Mouse (Mus musculus) embryonic facial prominence, embryonic 15.5 days (tissue): Measurements from ENCODE around the gene Foxf1. TPM values are rescaled to one million over a fixed set of nuclear protein-coding genes. Genes with fewer than 3 reads are reported as not detected.
A peak's percentile ranks its signal among the peaks of the same experiment; 100 is the strongest.

Experiments
- ATAC-seq: fragments of 200-750 bp; cut with Nextera tagmentation; 2 replicates; pipeline ENCODE4 v1.8.0; 2017; ENCODE audit warnings: low read depth, moderate TSS enrichment; ENCODE audit not compliant: insufficient number of reproducible peaks, low FRiP score, low TSS enrichment
- H3K27ac ChIP-seq: fragments of 300-500 bp; sonication (generic); replicated peaks from 2 replicates; pipeline ENCODE4 v1.5.1; 2015; ENCODE audit warnings: mild to moderate bottlenecking, inconsistent platforms
- H3K27me3 ChIP-seq: fragments of 300-500 bp; sonication (generic); 2 replicates; pipeline ENCODE4 v1.6.1; 2015; ENCODE audit warnings: inconsistent platforms
- H3K36me3 ChIP-seq: fragments of 300-500 bp; sonication (generic); 2 replicates; pipeline ENCODE4 v1.6.1; 2015; ENCODE audit warnings: mild to moderate bottlenecking, inconsistent platforms
- H3K4me1 ChIP-seq: fragments of 300-500 bp; sonication (generic); 2 replicates; pipeline ENCODE4 v1.6.1; 2015; ENCODE audit warnings: inconsistent platforms
- H3K4me2 ChIP-seq: fragments of 300-500 bp; sonication (generic); replicated peaks from 2 replicates; pipeline ENCODE4 v1.6.1; 2015; ENCODE audit warnings: mild to moderate bottlenecking, inconsistent platforms
- H3K4me3 ChIP-seq: fragments of 300-500 bp; sonication (generic); replicated peaks from 2 replicates; pipeline ENCODE4 v1.5.1; 2015; ENCODE audit warnings: mild to moderate bottlenecking, inconsistent platforms
- H3K9ac ChIP-seq: fragments of 300-500 bp; sonication (generic); 2 replicates; pipeline ENCODE4 v1.6.1; 2015; ENCODE audit warnings: inconsistent platforms
- H3K9me3 ChIP-seq: fragments of 300-500 bp; sonication (generic); replicated peaks from 2 replicates; pipeline ENCODE4 v1.6.1; 2016; ENCODE audit warnings: inconsistent platforms
- WGBS: fragments of 180-500 bp; shearing (Covaris S2); methylation state at CpG from one replicate; pipeline ENCODE4 v1.1.7; 2015; 5-methylcytosine and 5-hydroxymethylcytosine counted together
- polyA plus RNA-seq: library from polyadenylated mRNA; unstranded; fragments of >200 nt; fragmentation: Nextera tagmentation; extraction: Ambion mirVana; gene quantifications from 2 replicates; pipeline ENCODE4 v1.2.1, GENCODE M21; 2015

The Foxf1 gene
- polyA plus RNA-seq, result 9.9 and 10.1 TPM in 2 replicates

DNA sequence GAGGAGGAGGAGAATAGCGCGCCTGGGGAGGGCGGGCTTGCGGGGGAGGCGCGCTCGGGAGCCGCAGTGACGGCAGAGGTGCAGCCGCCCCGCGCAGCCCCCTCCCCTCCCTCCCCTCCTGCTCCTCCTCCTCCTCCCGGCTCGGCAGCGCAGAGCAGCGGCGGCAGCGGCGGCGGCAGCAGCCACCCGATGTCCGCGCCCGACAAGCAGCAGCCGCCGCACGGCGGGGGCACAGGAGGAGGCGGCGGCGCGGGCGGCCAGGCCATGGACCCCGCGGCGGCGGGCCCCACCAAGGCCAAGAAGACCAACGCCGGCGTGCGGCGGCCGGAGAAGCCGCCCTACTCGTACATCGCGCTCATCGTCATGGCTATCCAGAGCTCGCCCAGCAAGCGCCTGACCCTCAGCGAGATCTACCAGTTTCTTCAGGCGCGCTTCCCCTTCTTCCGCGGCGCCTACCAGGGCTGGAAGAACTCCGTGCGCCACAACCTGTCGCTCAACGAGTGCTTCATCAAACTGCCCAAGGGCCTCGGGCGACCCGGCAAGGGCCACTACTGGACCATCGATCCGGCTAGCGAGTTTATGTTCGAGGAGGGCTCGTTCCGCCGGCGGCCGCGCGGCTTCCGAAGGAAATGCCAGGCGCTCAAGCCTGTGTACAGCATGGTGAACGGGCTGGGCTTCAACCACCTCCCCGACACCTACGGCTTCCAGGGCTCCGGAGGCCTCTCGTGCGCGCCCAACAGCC is at the start of gene Foxf1:
TSS of gene Foxf1 (plus strand) at position 177 of the 742 bp plus-strand sequence.
- Histone ChIP-seq H3K4me1 (peaks cover 38% of the 10 kb centered on the region), H3K4me2 (peak within 1 kb of the TSS; percentile 97), H3K36me3 (no peaks in the 10 kb centered on the region), H3K4me3 (peak within 1 kb of the TSS; percentile 56), H3K9me3 (no peaks in the 10 kb centered on the region), H3K27ac (peak within 1 kb of the TSS; percentile 75), H3K9ac (peak within 1 kb of the TSS; percentile 23), H3K27me3 (peaks cover 100% of the 10 kb centered on the region)
- WGBS, result under 1% methylated on average over 46 of the region's 83 CpGs
- ATAC-seq, result peak; percentile 66

DNA sequence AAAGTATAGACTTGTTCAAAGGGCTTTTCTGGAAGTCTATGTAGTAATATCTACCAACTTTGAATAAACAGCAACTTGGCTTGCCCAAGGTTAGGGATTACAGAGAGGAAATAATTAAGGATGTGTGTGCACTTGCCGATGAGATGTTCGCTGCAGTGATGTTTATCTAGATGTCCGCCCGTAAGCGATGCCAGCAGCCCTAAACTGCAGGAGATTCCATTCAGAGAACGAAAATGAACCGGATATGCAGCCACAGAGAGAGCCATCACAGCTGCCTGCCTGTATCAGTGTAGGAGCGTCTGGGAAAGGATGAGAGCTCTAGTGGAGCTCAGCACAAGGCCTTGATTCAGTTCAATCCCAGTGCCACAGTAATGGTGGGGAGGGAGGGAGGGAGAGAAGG is 48.6 kb upstream of the Foxf1 start:
- no peaks in the 10 kb centered on the region for H3K9me3 ChIP-seq
- peaks cover 9% of the 10 kb centered on the region for H3K27me3 ChIP-seq
- H3K36me3 ChIP-seq, result no peaks in the 10 kb centered on the region
- H3K4me1 ChIP-seq, result no peaks in the 10 kb centered on the region
- no peak overlapping the region for H3K4me2 ChIP-seq
- WGBS, result 58% methylated on average over 8 of the region's 8 CpGs
- H3K4me3 ChIP-seq, result no peak overlapping the region
- no peak overlapping the region for H3K27ac ChIP-seq
- H3K9ac ChIP-seq, result no peak overlapping the region
- ATAC-seq, result no peak

DNA sequence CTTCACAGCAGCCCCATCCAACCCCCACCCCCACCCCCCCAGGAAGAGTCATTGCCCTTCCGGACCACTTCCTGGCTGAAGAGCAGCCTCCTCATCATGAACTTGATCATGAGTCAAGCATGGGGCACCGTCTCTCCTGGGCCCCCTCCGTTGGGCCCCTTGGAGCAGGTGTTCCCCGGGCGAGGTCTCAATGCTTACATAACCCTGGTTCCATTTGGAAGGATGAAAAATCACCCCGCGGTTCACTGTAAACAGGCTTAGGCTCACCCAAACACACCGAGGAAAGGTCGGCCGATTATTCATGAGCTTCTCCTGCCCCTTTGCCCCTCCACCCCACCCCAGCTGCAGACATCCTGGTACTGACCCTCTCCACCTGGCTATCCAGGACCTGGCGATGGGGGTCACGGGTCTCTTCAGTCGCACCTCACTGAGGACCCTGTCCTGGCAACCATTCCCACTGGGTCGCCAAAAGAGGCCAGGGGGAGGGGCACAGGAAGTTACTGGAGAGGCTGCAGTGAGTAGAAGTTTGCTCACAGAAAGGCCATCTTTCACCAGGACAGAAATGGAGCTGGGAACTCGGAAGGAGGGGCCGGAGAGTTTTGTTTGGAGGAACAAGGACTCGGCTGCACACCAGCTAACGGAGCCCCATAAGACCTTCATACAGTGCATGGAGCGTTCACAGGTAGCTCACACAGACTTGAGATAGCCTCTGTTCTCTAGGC is 40.3 kb upstream of the Foxf1 start:
- Histone ChIP-seq H3K4me1 (no peaks in the 10 kb centered on the region), H3K27ac (no peak overlapping the region), H3K36me3 (no peaks in the 10 kb centered on the region), H3K9ac (no peak overlapping the region), H3K9me3 (no peaks in the 10 kb centered on the region), H3K4me3 (no peak overlapping the region), H3K27me3 (peaks cover 5% of the 10 kb centered on the region; the same call in 1 of the 2 replicates), H3K4me2 (no peak overlapping the region)
- peak; percentile 30; the same call in 1 of the 2 replicates for ATAC-seq
- WGBS, result 58% methylated on average over 19 of the region's 19 CpGs

DNA sequence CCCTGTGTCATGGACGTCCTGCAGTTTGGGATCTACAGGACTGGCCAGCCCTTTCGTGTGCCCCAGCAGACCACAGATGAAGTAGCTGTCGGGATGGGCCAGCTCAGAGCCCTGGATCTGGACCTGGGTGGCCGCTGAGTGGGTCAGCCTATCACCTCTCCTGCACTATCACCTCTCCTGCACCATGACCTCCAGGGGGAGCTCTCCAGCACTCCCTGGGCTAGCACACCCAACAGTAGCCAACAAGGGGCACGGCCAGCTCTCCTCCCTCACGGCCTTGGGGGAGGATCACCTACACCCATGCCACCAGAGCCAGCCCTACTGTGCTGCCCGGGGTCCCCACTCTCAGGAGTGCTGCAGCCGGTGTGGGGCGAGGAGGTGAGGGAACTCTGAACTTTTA is 36.7 kb upstream of the Foxf1 start:
- ATAC-seq, result no peak
- H3K9ac ChIP-seq, result no peak overlapping the region
- no peaks in the 10 kb centered on the region for H3K9me3 ChIP-seq
- H3K4me3 ChIP-seq, result no peak overlapping the region
- H3K27ac ChIP-seq, result no peak overlapping the region
- H3K27me3 ChIP-seq, result 0 out of 2 replicates have a peak, but pooled peaks cover 5% of the 10 kb centered on the region
- no peaks in the 10 kb centered on the region for H3K36me3 ChIP-seq
- no peaks in the 10 kb centered on the region for H3K4me1 ChIP-seq
- WGBS, result 65% methylated on average over 9 of the region's 9 CpGs
- no peak overlapping the region for H3K4me2 ChIP-seq

DNA sequence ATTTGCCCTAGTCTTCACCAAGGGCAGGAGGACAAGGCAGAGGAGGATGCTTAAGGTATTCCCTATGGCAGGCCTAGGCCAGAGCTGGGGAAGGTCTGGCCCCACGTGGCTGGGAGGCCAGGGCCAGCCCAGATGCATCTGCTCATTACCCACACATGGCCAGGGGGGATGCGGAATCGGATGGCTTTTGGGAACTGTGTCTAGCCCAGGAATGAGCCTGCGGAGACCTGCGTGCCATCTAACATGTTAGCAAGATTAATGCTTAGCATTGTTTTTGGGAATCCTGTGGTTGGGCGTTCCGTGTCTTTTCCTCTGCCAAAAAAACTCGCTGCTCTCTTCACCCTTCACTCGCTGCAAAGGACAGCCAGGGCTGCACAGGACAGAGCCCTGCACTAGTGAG is 26.1 kb upstream of the Foxf1 start:
- H3K9ac ChIP-seq, result no peak overlapping the region
- peak; percentile 49; the same call in 1 of the 2 replicates for ATAC-seq
- H3K4me2 ChIP-seq, result no peak overlapping the region
- no peak overlapping the region for H3K4me3 ChIP-seq
- 28% methylated on average over 9 of the region's 9 CpGs for WGBS
- H3K27me3 ChIP-seq, result peaks cover 20% of the 10 kb centered on the region
- H3K9me3 ChIP-seq, result no peaks in the 10 kb centered on the region
- peak overlapping the region; percentile 66; the same call in 1 of the 2 replicates for H3K27ac ChIP-seq
- peaks cover 26% of the 10 kb centered on the region for H3K4me1 ChIP-seq
- no peaks in the 10 kb centered on the region for H3K36me3 ChIP-seq

DNA sequence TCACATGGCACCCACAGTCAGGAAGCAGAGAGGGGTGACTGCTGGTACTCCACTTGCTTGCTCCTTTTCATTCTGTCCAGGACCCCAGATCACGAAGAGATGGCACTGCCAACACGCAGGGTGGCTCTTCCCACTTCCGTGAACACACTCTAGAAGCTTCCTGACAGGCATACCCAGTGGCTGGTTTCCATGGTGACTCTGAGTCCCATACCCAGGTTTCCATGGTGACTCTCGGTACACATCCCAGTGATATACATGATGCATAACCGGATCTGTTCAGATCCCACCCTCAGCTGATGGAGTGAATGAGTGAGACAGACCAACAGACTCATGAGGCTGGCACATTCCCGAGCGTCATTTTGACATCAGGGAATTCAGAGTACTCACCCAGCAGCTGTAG is 25.1 kb upstream of the Foxf1 start:
- 82% methylated on average over 7 of the region's 7 CpGs for WGBS
- peaks cover 31% of the 10 kb centered on the region for H3K27me3 ChIP-seq
- H3K9ac ChIP-seq, result no peak overlapping the region
- no peak overlapping the region for H3K4me2 ChIP-seq
- H3K4me1 ChIP-seq, result peaks cover 34% of the 10 kb centered on the region
- H3K36me3 ChIP-seq, result no peaks in the 10 kb centered on the region
- H3K27ac ChIP-seq, result no peak overlapping the region
- H3K9me3 ChIP-seq, result no peaks in the 10 kb centered on the region
- no peak overlapping the region for H3K4me3 ChIP-seq
- no peak for ATAC-seq

DNA sequence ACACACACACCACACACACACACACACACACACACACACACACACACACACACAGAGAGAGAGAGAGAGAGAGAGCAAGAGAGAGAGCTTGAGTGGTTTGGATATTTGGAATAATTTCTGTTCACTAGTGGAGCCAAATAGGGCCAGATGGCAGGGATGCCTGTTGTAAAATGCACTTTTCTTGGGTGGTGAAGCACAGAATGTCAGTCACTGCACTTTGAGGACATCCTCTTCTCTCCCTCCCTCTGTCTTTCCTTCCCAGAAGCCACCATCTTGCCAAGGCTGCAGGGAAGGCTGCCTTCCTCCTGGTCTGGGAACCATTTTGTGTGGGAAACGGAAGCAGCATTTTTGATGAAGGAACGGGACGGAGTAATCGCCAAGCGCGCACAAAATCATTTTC is 21.7 kb upstream of the Foxf1 start:
- ATAC-seq, result no peak
- WGBS, result 68% methylated on average over 6 of the region's 6 CpGs
- H3K27ac ChIP-seq, result no peak overlapping the region
- H3K27me3 ChIP-seq, result peaks cover 48% of the 10 kb centered on the region
- H3K9ac ChIP-seq, result no peak overlapping the region
- peaks cover 28% of the 10 kb centered on the region for H3K4me1 ChIP-seq
- no peak overlapping the region for H3K4me3 ChIP-seq
- H3K9me3 ChIP-seq, result no peaks in the 10 kb centered on the region
- no peaks in the 10 kb centered on the region for H3K36me3 ChIP-seq
- H3K4me2 ChIP-seq, result no peak overlapping the region

DNA sequence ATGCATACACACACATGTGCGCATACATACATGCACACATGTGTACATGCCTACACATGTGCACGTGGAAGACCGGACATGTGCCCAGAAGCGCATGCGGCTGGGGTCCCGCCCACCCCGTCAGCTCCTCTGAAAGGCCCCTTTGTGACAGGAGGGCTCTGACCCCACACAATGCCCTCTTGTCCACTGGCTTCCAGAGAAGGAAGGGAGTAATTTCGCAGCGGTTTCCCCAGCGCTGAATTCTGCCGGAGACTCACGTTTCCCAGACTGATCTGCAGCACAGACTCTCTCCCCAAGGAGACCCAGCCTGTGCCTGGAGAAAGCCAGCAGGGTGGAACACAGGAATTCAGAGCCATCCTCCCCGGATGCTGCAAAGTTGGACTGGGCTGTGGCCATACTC is 20.5 kb upstream of the Foxf1 start:
- 0 out of 2 replicates have a peak overlapping the region, but pooled peaks have one; percentile 34 for H3K27ac ChIP-seq
- 30% methylated on average over 13 of the region's 13 CpGs for WGBS
- no peak overlapping the region for H3K9ac ChIP-seq
- ATAC-seq, result no peak
- no peak overlapping the region for H3K4me3 ChIP-seq
- peaks cover 17% of the 10 kb centered on the region for H3K4me1 ChIP-seq
- peaks cover 47% of the 10 kb centered on the region for H3K27me3 ChIP-seq
- no peak overlapping the region for H3K4me2 ChIP-seq
- H3K9me3 ChIP-seq, result no peaks in the 10 kb centered on the region
- no peaks in the 10 kb centered on the region for H3K36me3 ChIP-seq

DNA sequence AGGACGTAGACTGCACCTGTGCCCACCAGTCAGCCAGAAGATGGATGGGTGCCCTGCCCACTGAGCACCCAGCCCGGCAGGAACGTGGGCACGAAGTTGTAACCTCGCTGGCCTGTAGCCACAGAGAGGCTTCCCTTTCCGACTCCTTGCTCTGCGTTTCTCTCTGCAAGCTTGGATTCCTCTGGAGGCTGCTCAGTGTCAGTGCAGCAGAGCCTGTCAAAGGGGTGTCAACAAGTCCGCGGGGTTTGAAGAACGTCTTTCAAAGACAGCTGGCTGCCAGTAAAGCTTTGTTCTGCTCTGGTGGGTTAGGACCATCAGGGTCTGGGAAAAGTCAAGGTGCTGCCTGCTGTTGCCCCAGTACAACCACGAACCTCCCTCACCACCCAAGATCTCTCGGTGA is 12.7 kb upstream of the Foxf1 start:
- Histone ChIP-seq H3K9me3 (no peaks in the 10 kb centered on the region), H3K36me3 (no peaks in the 10 kb centered on the region), H3K9ac (no peak overlapping the region), H3K4me2 (no peak overlapping the region), H3K4me3 (no peak overlapping the region), H3K27me3 (peaks cover 81% of the 10 kb centered on the region), H3K27ac (no peak overlapping the region), H3K4me1 (peaks cover 21% of the 10 kb centered on the region)
- WGBS, result 3% methylated on average over 12 of the region's 12 CpGs
- ATAC-seq, result no peak

DNA sequence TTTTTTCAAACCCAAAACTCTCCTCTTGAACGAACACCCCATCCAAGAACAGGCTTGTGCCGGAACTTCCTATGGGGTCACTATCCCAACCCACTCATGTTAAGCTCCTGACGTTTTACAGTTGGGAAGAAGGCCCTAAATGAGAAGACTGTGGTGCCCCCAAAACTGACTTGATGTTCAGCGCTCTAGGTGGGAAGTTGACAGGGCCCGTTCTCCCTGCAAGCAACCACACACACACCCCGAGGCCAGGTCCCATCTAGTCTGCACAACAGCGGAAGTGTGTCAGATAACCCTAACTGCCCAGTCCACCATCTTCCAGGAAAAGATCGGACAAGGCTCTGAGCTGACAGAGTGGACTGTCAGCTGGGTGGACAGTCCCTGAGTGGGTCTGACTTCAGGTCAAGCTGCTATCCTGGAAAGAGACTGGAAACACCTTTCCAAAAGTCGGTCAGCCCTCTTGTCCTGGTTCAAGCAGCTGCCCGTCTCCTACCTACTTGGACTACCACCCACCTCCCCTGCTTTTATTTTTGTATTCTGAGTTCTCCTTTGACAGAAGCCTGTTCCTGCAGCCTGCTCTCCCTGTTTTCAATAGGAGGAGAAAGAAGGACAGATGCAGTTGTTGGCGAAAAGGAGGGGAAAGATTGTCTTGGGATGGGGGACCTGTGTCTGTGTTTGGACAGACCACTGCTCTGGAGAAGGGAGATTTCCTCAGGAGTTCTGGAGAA is 11.6 kb upstream of the Foxf1 start:
- H3K4me1 ChIP-seq, result peaks cover 21% of the 10 kb centered on the region
- ATAC-seq, result no peak
- 16% methylated on average over 11 of the region's 11 CpGs for WGBS
- H3K36me3 ChIP-seq, result no peaks in the 10 kb centered on the region
- 0 out of 2 replicates have a peak overlapping the region, but pooled peaks have one; percentile 40 for H3K4me2 ChIP-seq
- peaks cover 88% of the 10 kb centered on the region for H3K27me3 ChIP-seq
- no peaks in the 10 kb centered on the region for H3K9me3 ChIP-seq
- no peak overlapping the region for H3K9ac ChIP-seq
- no peak overlapping the region for H3K27ac ChIP-seq
- H3K4me3 ChIP-seq, result peak overlapping the region; percentile 22
